Mouse (Mus musculus) fat pad, adult 2 months (tissue): ENCODE measurements around the gene Zfp612.

ENCODE experiments used
- DNase-seq: peaks from one replicate; pipeline ENCODE4 v3.0.0-alpha.2; 2011; ENCODE audit warnings: low read depth, low spot score; ENCODE audit errors: extremely low read depth

Zfp612 gene

DNA sequence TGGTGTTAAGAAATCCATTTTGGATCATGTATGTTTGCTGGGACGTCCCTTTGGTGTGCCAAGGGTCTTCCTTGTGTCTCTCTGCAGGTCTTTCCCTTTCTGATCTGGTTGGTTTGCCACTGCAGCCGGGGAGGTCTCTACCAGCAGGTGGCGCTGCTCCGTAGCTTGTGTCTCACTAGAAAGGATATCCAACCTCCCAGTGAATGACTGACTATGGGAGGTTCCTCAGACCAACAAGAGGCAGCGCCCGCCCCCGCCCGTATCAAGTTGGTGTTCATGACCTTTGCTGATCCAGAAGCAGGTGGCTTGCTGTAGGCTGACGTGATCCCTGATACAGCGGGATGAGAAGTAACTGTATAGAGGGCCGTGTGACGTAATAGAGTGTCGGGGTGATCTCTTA, 51.0 kb downstream of the Zfp612 start:
- no peak for DNase-seq

DNA sequence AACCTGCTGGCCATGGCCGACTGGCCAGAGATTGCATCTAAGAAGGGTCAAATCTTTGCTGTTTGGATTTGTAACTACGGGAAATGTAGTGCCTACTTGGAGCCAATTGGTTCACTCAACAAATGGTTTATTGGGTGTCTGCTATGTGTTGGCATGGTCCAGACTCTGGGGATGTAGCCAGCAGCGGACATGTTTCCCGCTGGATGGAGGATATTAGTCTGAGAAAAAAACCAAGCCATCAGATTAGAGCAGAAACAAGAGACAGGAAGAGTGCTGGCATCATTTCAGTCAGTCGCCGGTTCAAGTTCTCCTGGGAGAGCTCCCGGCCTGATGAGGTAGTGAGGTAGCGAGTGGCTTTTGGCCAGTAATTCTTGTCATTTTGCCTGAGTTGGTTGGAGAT, 54.7 kb downstream of the Zfp612 start:
- no peak for DNase-seq

DNA sequence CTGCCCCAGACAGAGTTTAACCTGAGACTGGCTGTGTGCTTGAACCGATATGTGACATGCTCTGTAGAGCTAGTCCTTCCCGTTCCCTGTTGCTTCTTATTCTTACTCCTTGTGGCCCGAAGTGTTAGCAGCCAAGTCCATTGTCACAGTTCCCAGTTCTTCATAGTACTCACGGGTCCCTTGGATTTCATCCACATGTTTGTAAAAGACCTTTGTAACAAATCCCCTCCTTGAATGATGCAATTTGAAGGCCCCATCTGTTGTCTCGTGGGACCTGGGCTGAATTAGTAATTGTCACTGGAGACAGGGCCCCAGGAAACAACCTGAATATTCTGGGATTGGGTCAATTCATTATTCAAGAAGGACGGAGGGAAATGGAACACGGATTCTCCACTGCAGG, 56.0 kb downstream of the Zfp612 start:
- no peak for DNase-seq

DNA sequence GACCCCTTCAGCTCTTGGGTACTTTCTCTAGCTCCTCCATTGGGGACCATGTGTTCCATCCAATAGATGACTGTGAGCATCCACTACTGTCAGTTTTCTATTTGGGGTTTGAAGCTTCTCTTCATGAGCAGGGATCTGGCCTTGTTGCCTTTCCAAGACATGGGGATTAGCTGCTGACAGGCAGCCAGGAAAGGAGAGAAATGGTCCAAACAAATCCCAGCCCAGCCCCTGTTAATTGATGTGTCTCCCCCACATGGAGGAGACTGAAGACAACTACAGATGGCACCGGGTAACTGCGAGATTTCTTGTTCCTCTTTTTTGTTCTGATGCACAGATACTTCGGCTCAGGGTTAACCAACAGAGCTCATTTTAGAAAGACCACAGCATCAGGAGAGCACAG, 60.6 kb downstream of the Zfp612 start:
- DNase-seq, result no peak

- DNase-seq, result no peak
Observed at GRCm38 (mm10) chr8:110140770-110141169, 61.2 kb downstream of the Zfp612 start.
